Mouse (Mus musculus): ENCODE measurements around the gene Dync1i1.

Gene Dync1i1

GRCm38 (mm10) chr6:6075940-6076447 is 350.6 kb downstream of the Dync1i1 start:
- peak; percentile 18 for DNase-seq

- no peak for DNase-seq
Measured at GRCm38 (mm10) chr6:6077234-6077633, 351.8 kb downstream of the Dync1i1 start.
